Mouse (Mus musculus) bone marrow macrophage, adult 2 months (primary cell): ENCODE data around the gene Gm3233.

Source experiments
- CTCF ChIP-seq: IDR thresholded peaks from 2 replicates; pipeline ENCODE4 v1.5.1; 2012; ENCODE audit warnings: low read depth, mild to moderate bottlenecking, low read length, moderate library complexity
- POLR2A ChIP-seq: IDR thresholded peaks from 2 replicates; pipeline ENCODE4 v1.6.1; 2012; ENCODE audit warnings: mild to moderate bottlenecking, low read depth, low read length, borderline replicate concordance

DNA sequence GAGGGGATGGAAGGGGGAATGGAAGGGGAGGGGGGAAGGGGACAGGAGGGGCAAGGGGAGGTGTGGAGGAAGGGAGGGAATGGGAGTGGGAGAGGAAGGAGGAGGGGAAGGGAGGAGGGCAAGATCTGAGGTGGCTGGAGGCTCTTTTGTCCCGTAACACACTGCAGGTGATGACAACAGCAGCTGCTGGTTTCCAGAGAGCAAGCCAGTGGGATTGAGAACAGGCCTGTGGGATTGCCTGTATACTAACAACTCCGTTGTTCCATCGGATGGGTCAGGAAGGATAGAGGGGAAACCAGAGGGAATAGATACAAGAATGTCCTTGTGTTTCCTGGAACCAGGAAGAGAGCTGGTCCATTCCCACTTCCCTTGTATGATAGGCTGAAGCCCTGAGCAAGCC lies 38.2 kb upstream of the Gm3233 start:
- no peak for TF ChIP-seq POLR2A
- TF ChIP-seq CTCF = no peak
